Mouse (Mus musculus) cerebellum, postnatal 10 days (tissue): ENCODE data around the gene Gm9495.
A peak's percentile ranks its signal among the peaks of the same experiment; 100 is the strongest.
"Not testable (repeated sequence)": the region's sequence is repeated elsewhere in the genome, so short reads cannot be mapped to it uniquely, and the experiment has no call there.

ENCODE experiments used
- DNase-seq, 2 experiments: peaks; one replicate each; pipeline ENCODE4 v3.0.0; 2021; ENCODE audit warnings: mixed read lengths in 2 of 2

The Gm9495 gene

DNA sequence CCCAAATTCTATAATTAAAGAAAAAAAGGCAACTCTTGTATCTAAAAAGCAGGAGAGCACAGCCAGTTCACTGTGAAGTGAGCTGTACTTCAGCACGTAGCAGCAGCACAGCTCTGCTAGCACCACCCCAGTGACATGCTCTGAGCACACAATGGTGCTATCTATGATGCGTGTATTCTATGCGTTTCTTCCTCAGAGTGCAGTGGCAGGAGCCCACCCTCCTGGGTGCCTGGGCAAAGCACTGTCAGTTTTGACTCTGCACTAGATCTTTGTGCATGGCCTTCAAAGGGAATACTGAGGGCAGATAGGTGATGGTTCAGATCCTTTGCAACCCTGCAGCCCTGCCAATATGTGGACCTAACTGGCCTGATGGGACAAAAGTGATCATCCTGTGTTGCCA, at the start of gene Gm9495:
Gene Gm9495, minus strand, starts transcription at position 101 of the 400 bp plus-strand sequence.
- DNase-seq: not testable (repeated sequence)

DNA sequence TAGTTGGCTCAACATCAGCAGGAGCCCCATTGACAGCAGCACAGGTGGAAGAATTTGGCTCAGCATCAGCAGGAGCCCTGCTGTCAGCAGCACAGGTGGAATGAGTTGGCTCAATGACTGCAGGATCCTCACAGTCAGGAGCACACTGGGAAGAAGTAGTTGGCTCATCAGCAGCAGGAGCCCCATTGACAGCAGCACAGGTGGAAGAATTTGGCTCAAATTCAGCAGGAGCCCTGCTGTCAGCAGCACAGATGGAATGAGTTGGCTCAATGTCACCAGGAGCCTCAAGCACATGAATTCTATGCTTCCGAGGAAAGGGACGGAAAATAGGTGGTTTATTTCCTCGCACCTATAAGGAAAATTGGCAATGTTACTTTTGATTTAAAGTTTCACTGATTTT, 21.6 kb upstream of the Gm9495 start:
- DNase-seq: peak; percentile 31 to 69

DNA sequence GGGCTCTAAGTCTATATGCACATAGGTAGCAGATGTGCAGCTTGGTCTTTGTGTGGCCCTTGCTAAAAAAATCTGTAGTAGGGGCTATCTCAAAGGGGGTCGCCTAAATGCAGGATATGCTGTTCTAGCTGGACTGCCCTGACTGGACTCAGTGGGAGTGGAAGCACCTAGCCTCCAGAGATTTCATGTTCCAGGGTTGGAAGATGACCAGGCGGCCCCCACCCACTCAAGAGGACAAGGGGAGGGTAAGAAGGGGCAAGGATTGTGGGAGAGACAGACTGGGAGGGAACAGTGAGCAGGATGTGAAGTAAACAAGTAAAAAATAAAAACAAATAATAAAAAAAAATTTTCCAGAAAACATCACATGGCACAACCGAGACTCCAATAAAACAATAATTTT, 33.3 kb downstream of the Gm9495 start:
- peak; percentile 9 to 17 for DNase-seq

DNA sequence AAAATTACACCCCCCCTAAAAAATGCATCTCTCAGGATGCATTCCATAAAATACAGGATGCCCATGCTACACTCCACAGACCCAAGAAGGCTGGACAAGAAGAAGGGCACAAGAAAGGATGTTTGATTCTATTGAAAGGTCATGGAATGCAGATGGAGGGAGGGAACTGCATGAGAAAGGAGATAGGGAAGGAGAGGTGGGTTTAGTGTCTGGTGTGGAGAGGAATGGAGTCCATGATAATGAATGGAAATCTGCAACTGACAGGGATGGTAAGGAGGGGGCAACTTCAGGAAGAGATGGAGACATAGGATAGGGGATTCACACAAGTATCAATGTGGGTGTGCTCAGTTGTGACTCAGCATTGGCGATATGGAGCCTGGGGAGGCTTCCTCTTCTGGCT, 39.0 kb downstream of the Gm9495 start:
- no peak for DNase-seq

DNA sequence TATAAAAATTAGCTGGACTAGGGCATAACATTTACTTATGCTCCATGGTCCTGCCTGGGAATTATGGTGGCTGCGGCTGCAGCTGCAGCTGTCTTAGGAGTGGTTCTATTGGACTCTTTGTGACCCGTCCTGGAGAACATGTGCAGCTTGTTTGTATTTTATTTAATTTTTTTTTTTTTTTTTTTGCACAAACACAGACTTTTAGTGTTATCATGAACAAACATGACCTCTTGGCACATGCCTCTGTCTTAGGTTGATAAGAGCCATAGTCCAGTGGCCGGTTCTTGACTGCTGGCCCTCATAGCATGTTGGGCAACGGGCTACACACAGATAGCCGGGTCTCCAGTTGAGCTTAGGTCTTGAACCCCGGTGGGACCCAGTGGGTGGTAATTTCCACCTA, 48.6 kb downstream of the Gm9495 start:
- no peak for DNase-seq

DNA sequence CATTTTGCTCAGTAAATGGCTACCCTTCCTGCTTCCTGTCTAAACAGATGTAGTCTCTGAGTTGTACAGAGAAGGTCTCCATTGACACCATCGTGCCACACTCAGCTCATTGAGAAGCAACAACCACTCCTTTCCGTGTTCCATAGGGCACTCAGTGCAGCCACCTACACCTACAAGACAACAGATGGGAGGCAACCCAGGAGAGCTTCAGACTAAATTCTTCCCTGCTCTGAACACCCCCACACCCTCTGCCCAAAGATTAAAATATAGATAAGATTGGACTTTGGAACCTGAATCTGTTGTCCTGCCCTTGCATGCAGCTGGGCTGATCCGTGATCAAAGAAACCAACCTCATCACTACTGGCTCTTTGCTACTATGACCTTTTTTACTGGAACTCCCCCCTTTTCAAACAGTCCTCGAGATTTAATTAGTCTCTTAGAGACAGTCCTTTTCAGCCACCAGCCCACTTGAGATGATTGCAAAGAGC, 53.4 kb downstream of the Gm9495 start:
- DNase-seq: no peak

- peak; percentile 45 to 56 for DNase-seq
Observed at GRCm38 (mm10) chr8:69399181-69399955, 54.0 kb downstream of the Gm9495 start.

DNA sequence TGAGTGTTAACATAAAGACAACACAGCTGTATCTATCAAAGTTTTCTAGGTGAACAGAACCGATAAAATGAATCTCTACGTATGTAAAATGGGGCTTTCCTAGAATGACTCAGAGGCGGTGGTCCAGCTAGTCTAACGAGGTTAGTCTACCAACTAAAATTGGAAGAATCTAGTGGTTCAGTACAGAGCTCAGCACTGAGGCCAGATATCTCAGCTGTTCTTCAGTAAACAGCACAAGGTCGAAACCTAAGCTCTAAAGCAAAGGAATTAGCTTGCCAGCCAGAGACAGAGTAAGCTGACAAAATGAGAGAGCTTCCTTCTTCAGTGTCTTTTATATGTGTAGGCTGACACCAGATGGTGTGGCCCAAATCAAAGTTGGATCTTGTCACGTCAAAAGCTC, 57.2 kb downstream of the Gm9495 start:
- DNase-seq: no peak

GRCm38 (mm10) chr8:69395050-69395789, 58.1 kb downstream of the Gm9495 start:
- peak; percentile 95 to 96 for DNase-seq

GRCm38 (mm10) chr8:69384361-69384760, 69.0 kb downstream of the Gm9495 start:
- no peak for DNase-seq
